Mouse (Mus musculus) brain, embryonic 14.5 days (tissue): ENCODE data around the gene Fam131c.

Experiments used
- CTCF ChIP-seq: fragments of 200-500 bp; IDR thresholded peaks from 2 replicates; pipeline ENCODE4 v1.5.1; 2012; ENCODE audit warnings: inconsistent platforms, mild to moderate bottlenecking, moderate library complexity, borderline replicate concordance; ENCODE audit not compliant: insufficient read depth, insufficient read length; ENCODE audit errors: extremely low read depth
- POLR2A ChIP-seq: fragments of 200-500 bp; IDR thresholded peaks from 2 replicates; pipeline ENCODE4 v1.6.1; 2012; ENCODE audit warnings: mild to moderate bottlenecking, inconsistent platforms, borderline replicate concordance; ENCODE audit not compliant: poor library complexity, insufficient read depth, insufficient read length, severe bottlenecking; ENCODE audit errors: extremely low read depth

DNA sequence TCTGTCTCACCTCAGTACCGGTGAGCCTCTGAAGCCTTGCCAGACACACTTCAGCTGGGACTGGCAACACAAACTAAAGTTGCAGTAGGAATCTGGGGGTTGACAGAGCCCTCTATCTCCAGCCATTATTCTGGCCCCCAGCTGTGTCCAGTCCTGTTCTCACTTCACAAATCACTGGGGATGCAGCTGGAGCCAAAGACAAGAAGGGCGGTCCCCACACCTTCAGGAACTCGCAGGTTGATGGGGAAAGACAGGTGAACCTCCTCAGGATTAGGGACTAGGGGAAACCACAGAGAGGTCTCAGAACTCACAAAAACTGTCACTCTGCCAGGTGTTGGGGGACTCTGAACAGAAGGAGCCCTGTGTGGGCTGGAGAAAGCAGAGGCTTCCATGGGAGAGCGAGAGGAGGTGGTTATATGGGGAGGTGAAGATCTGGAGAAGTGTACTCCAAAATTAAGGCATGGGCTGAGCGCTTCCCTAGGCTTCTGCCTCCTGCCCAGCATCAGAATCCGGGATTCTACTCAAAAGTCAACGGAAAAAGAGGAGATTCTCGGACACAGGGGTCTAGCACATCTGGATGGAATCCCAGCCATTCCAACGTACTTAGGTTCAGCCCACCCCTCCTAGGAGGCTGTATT is 52.3 kb downstream of the Fam131c start, which contains the start of gene Hspb7:
- TF ChIP-seq POLR2A (no peak), CTCF (no peak)
